Mouse (Mus musculus) embryonic facial prominence, embryonic 10.5 days (tissue): ENCODE data around the gene Comp. TPM values are rescaled to one million over a fixed set of nuclear protein-coding genes. Genes with fewer than 3 reads are reported as not detected.

Experiments used
- DNase-seq: peaks from one replicate; pipeline ENCODE4 v3.0.0-alpha.2; 2017; ENCODE audit warnings: low spot score
- H3K27ac ChIP-seq: fragments of 300-500 bp; sonication (generic); replicated peaks from 2 replicates; pipeline ENCODE4 v1.5.1; 2016; ENCODE audit warnings: mild to moderate bottlenecking
- H3K27me3 ChIP-seq: fragments of 300-500 bp; sonication (generic); replicated peaks from 2 replicates; pipeline ENCODE4 v1.6.1; 2016; ENCODE audit warnings: low read depth, mild to moderate bottlenecking; ENCODE audit not compliant: poor library complexity, severe bottlenecking
- H3K36me3 ChIP-seq: fragments of 300-500 bp; sonication (generic); replicated peaks from 2 replicates; pipeline ENCODE4 v1.6.1; 2016; ENCODE audit warnings: mild to moderate bottlenecking, moderate library complexity
- H3K4me1 ChIP-seq: fragments of 300-500 bp; sonication (generic); 2 replicates; pipeline ENCODE4 v1.6.1; 2016
- H3K4me3 ChIP-seq: fragments of 300-500 bp; sonication (generic); 2 replicates; pipeline ENCODE4 v1.5.1; 2016; ENCODE audit warnings: mild to moderate bottlenecking, moderate library complexity
- H3K9me3 ChIP-seq: fragments of 300-500 bp; sonication (generic); 2 replicates; pipeline ENCODE4 v1.6.1; 2016; ENCODE audit warnings: mild to moderate bottlenecking
- WGBS: fragments of 180-500 bp; shearing (Covaris S2); methylation state at CpG from one replicate; pipeline ENCODE4 v1.1.7; 2016; 5-methylcytosine and 5-hydroxymethylcytosine counted together
- polyA plus RNA-seq: library from polyadenylated mRNA; unstranded; fragments of >200 nt; fragmentation: Nextera tagmentation; extraction: Ambion mirVana; gene quantifications from 2 replicates; pipeline ENCODE4 v1.2.1, GENCODE M21; 2016

The Comp gene
- polyA plus RNA-seq, 1 experiment from 2014 or later, result 0.37 TPM

- Histone ChIP-seq H3K36me3 (peaks cover 11% of the 10 kb centered on the region; the same call in 1 of the 2 replicates), H3K4me3 (no peak overlapping the region), H3K27ac (no peak overlapping the region), H3K9me3 (no peaks in the 10 kb centered on the region), H3K27me3 (no peaks in the 10 kb centered on the region), H3K4me1 (peaks cover 40% of the 10 kb centered on the region)
- 92% methylated on average over 5 of the region's 5 CpGs for WGBS
- no peak for DNase-seq
Measured at GRCm38 (mm10) chr8:70410281-70410680, 36.9 kb downstream of the Comp start.

DNA sequence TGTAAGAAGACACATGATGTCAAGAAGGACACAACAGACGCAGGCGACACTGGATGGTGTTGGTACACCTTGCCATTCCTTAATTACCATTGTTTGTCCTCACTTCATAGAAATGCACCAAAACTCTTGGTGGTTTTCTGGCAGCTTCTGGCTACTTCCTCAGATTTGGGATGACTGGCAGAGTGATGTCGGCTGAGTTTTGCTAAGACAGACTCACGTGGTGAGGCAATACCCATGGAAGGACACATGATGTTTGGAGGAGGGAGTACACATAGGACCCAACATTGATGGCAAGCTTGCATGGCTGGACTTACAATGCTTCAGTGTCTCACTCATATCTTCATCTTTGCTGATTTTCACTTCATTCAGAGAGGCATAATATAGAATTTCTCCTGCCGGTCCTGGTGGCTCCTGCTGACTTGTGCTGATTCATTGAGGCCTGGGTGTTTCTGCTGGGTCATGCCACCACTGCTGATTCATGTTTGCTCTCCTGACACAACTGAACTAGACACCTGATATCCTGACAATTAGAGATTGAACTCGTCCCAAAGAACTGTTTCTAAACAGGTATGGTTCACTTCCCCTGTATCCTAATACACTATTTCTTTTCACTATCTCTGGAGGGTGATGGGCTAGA, 41.1 kb downstream of the Comp start:
- WGBS, result 89% methylated on average over 6 of the region's 6 CpGs
- H3K27me3 ChIP-seq, result 0 out of 2 replicates have a peak, but pooled peaks cover 7% of the 10 kb centered on the region
- H3K4me3 ChIP-seq, result no peak overlapping the region
- H3K9me3 ChIP-seq, result no peaks in the 10 kb centered on the region
- H3K36me3 ChIP-seq, result peaks cover 11% of the 10 kb centered on the region; the same call in 1 of the 2 replicates
- no peak overlapping the region for H3K27ac ChIP-seq
- DNase-seq, result no peak
- peaks cover 44% of the 10 kb centered on the region for H3K4me1 ChIP-seq

DNA sequence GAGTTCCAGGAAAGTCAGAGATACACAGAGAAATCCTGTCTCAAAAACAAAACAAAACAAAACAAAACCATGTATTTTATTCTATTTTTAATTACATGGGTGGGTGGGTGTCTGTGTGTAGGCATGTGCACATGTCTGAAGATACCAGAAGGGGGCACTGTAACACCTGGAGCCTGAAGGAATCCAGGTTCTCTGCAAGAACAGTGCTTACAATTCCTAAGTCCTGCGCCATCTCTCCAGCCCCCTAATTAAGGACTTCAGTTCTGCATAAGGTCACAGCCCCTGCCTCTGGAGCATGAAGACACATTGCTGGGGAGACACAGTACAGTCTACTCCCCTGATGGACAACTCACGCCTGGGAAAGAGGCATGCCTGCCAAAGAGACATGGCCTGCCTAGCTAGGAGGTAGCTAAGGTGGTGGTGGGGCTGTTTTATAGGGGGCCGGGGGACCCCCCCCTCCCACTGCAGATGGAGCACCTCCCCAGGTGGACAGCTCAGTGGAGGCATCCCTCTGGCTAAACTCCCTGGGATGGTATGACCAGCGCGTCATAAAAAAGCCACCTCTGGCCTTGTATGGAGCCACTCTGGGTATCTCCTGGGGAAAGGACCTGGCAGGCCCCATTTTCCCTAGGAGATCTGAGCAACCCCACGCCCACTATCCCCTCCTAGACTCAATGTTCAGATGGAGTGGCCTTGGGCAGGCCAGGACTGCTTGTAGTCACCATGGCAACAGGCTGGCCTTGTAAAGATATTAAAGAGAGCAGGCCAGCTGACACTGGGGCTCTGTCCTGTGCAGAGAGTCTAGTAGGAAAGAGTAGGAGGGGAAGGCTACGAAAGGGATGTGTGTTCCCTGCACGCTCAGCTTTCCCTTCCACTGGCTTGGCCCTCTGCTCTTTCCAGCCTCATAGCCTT, 42.4 kb downstream of the Comp start:
- no peak overlapping the region for H3K4me3 ChIP-seq
- 66% methylated on average over 8 of the region's 8 CpGs for WGBS
- H3K36me3 ChIP-seq, result peaks cover 11% of the 10 kb centered on the region; the same call in 1 of the 2 replicates
- H3K27ac ChIP-seq, result 0 out of 2 replicates have a peak overlapping the region, but pooled peaks have one; percentile 8
- 0 out of 2 replicates have a peak, but pooled peaks cover 7% of the 10 kb centered on the region for H3K27me3 ChIP-seq
- peaks cover 48% of the 10 kb centered on the region for H3K4me1 ChIP-seq
- DNase-seq, result peak; percentile 57
- H3K9me3 ChIP-seq, result no peaks in the 10 kb centered on the region

DNA sequence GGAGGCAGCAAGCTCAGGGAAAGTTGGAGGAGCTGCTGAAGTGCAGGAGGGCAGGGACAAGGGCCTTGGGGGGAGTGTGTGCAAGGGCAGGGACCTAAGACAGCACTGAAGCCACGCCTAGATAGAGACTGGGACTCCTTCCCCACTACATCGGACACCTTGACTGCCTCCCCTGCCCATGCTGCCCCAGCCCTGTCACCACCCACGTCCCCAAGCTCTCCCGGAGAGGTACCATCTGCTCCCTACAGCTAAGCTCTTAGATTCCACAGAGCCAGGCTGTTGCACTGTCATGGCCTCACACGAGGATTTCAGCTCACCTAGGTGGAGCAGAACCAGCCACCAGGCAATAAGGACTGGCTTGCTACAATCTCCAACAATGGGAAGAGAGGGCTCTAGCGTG, 43.6 kb downstream of the Comp start:
- 51% methylated on average over 6 of the region's 6 CpGs for WGBS
- Histone ChIP-seq H3K36me3 (peaks cover 8% of the 10 kb centered on the region; the same call in 1 of the 2 replicates), H3K9me3 (no peaks in the 10 kb centered on the region), H3K4me3 (no peak overlapping the region), H3K4me1 (peaks cover 56% of the 10 kb centered on the region), H3K27me3 (0 out of 2 replicates have a peak, but pooled peaks cover 7% of the 10 kb centered on the region), H3K27ac (peak overlapping the region; percentile 49; the same call in 1 of the 2 replicates)
- no peak for DNase-seq

- H3K27ac ChIP-seq, result no peak overlapping the region
Measured at GRCm38 (mm10) chr8:70417914-70418313, 44.6 kb downstream of the Comp start.

DNA sequence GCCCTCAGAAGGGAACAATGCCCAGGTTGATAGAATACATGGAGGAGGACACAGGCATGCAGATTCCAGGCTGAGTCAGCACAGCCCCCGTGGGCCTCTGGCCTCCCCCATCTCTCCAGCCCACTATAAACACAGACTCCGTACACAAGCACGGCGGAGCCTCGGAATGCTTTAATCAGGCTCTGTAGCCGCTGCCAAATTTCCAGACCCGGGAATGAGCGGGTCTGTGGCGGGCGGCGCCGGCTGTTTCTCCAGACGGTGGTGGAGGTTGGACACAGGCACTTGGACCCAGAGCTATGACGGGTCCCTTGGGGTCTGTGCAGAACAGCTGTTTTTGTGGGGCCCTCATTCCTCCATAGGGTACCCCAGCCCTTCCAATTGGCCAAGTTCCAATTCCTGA, 45.6 kb downstream of the Comp start:
- Histone ChIP-seq H3K4me1 (peaks cover 57% of the 10 kb centered on the region), H3K36me3 (no peaks in the 10 kb centered on the region; the same call in 1 of the 2 replicates), H3K4me3 (no peak overlapping the region), H3K27ac (no peak overlapping the region), H3K9me3 (no peaks in the 10 kb centered on the region), H3K27me3 (0 out of 2 replicates have a peak, but pooled peaks cover 7% of the 10 kb centered on the region)
- DNase-seq, result peak; percentile 37
- WGBS, result 79% methylated on average over 14 of the region's 14 CpGs

More at GRCm38 (mm10) chr8:70417914-70418313, 44.6 kb downstream of the Comp start:
- DNase-seq, result no peak
- 53% methylated on average over 10 of the region's 10 CpGs for WGBS
- 0 out of 2 replicates have a peak, but pooled peaks cover 7% of the 10 kb centered on the region for H3K27me3 ChIP-seq
- H3K36me3 ChIP-seq, result peaks cover 5% of the 10 kb centered on the region; the same call in 1 of the 2 replicates
- no peak overlapping the region for H3K4me3 ChIP-seq
- peaks cover 57% of the 10 kb centered on the region for H3K4me1 ChIP-seq
- no peaks in the 10 kb centered on the region for H3K9me3 ChIP-seq

GRCm38 (mm10) chr8:70419879-70420643, 46.7 kb downstream of the Comp start:
- H3K27me3 ChIP-seq, result 0 out of 2 replicates have a peak, but pooled peaks cover 7% of the 10 kb centered on the region
- H3K9me3 ChIP-seq, result no peaks in the 10 kb centered on the region
- no peak overlapping the region for H3K4me3 ChIP-seq
- peaks cover 57% of the 10 kb centered on the region for H3K4me1 ChIP-seq
- no peak for DNase-seq
- WGBS, result 83% methylated on average over 11 of the region's 11 CpGs
- H3K36me3 ChIP-seq, result no peaks in the 10 kb centered on the region
- H3K27ac ChIP-seq, result peak overlapping the region; percentile 59; the same call in 1 of the 2 replicates

- WGBS, result 80% methylated on average over 18 of the region's 18 CpGs
- Histone ChIP-seq H3K4me3 (no peak overlapping the region), H3K27me3 (0 out of 2 replicates have a peak, but pooled peaks cover 7% of the 10 kb centered on the region), H3K36me3 (no peaks in the 10 kb centered on the region), H3K9me3 (no peaks in the 10 kb centered on the region), H3K4me1 (peaks cover 47% of the 10 kb centered on the region), H3K27ac (0 out of 2 replicates have a peak overlapping the region, but pooled peaks have one; percentile 25)
- DNase-seq, result no peak
Measured at GRCm38 (mm10) chr8:70421349-70422104, 48.2 kb downstream of the Comp start.

DNA sequence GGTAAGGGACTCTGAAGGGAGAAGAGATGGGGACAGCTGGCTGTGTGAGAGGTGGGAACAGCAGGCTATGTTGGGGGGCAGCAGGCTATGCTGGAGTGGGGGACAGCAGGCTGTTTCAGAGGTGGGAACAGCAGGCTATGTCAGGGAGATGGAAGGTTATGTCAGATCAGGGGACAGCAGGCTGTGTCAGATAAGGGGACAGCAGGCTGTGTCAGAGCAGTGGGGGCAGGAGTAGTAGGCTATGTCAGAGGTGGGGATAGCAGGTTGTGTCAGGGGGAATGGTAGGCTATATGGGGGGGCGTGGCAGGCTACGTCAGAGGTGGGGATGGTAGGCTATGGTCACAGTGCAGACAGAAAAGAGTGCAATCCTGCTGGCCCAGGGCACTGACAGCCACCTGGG, 49.4 kb downstream of the Comp start:
- 94% methylated on average over 2 of the region's 2 CpGs for WGBS
- no peak overlapping the region for H3K27ac ChIP-seq

GRCm38 (mm10) chr8:70426300-70426907, 53.0 kb downstream of the Comp start:
- 92% methylated on average over 2 of the region's 2 CpGs for WGBS
- H3K27ac ChIP-seq, result no peak overlapping the region
- H3K36me3 ChIP-seq, result no peaks in the 10 kb centered on the region

More for the DNA sequence above, 49.4 kb downstream of the Comp start:
- no peaks in the 10 kb centered on the region for H3K27me3 ChIP-seq
- no peak overlapping the region for H3K4me3 ChIP-seq
- H3K36me3 ChIP-seq, result no peaks in the 10 kb centered on the region
- H3K4me1 ChIP-seq, result peaks cover 35% of the 10 kb centered on the region
- H3K9me3 ChIP-seq, result no peaks in the 10 kb centered on the region
- no peak for DNase-seq

DNA sequence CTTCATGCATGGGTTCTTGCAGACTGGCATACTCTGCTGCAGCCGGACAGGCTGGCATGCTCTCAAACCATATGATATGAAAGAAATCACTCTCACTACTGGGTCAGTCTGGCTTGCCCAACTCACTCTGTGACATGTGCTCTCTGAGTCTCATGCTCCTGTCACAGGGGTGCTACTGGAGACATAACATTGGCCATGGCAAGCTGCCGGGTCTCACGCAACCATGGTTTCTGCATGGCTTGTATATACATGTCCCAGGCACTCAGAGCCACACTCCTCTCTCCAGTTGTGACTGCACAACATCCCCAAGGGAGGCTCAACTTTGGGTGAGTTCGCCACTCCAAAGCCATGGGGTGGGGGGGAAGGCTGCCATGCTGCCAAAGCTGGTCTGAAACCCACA, 57.9 kb downstream of the Comp start:
- WGBS, result 94% methylated on average over 4 of the region's 4 CpGs
- no peak overlapping the region for H3K27ac ChIP-seq
- H3K4me3 ChIP-seq, result no peak overlapping the region
- no peaks in the 10 kb centered on the region for H3K9me3 ChIP-seq
- DNase-seq, result no peak
- H3K36me3 ChIP-seq, result no peaks in the 10 kb centered on the region
- 0 out of 2 replicates have a peak, but pooled peaks cover 4% of the 10 kb centered on the region for H3K4me1 ChIP-seq
- no peaks in the 10 kb centered on the region for H3K27me3 ChIP-seq

More at GRCm38 (mm10) chr8:70426300-70426907, 53.0 kb downstream of the Comp start:
- H3K9me3 ChIP-seq, result no peaks in the 10 kb centered on the region
- H3K4me1 ChIP-seq, result peaks cover 10% of the 10 kb centered on the region; the same call in 1 of the 2 replicates
- DNase-seq, result no peak
- H3K4me3 ChIP-seq, result no peak overlapping the region
- H3K27me3 ChIP-seq, result no peaks in the 10 kb centered on the region
